Comparison of ENCODE assay signal across 5 mouse cellular contexts in genomic region chr2:122330317-122330716, GRCm38 (mm10). TPM values are rescaled to one million over a fixed set of nuclear protein-coding genes. Genes with fewer than 3 reads are reported as not detected.
"Had no signal": no experiment of that assay in that cellular context is flagged by ENCODE, and none has a peak within 500 bp of the region (broad histone marks: within the 10 kb centered on the region; RNA-seq: fewer than 3 reads in every experiment).

No protein-coding gene starts in this region.

RNA-seq across cellular contexts. Expression of gene Duox1, which starts 14.8 kb away (rescaled TPM):
- total RNA-seq: neutrophil, adult 5-6 weeks had no signal
- polyA plus RNA-seq: spleen, adult 2 months had no signal

RNA-seq across cellular contexts. Expression of gene Duoxa1, which starts 16.8 kb away (rescaled TPM):
- total RNA-seq: neutrophil, adult 5-6 weeks had no signal
- polyA plus RNA-seq: neural tube, embryonic 13.5 days; neural tube, embryonic 14.5 days; spleen, adult 2 months had no signal

RNA-seq across cellular contexts. Expression of gene Duoxa2, which starts 31.6 kb away (rescaled TPM):
- polyA plus RNA-seq: neural tube, embryonic 13.5 days; spleen, adult 2 months; stomach, embryonic 14.5 days had no signal

RNA-seq across cellular contexts. Expression of gene Duox2, which starts 32.1 kb away (rescaled TPM):
- total RNA-seq: neutrophil, adult 5-6 weeks had no signal
- polyA plus RNA-seq: neural tube, embryonic 13.5 days; neural tube, embryonic 14.5 days had no signal
